Mouse (Mus musculus) myocyte (in vitro differentiated cells): ENCODE measurements around the gene Eml6. TPM values are rescaled to one million over a fixed set of nuclear protein-coding genes. Genes with fewer than 3 reads are reported as not detected.

ENCODE experiments used
- H3K27me3 ChIP-seq: one replicate; pipeline ENCODE4 v1.6.1; 2011; ENCODE audit not compliant: control insufficient read depth, insufficient read depth, insufficient read length
- H3K36me3 ChIP-seq: one replicate; pipeline ENCODE4 v1.6.1; 2011; ENCODE audit not compliant: control insufficient read depth, insufficient read depth
- H3K4me2 ChIP-seq: one replicate; pipeline ENCODE4 v1.6.1; 2011; ENCODE audit warnings: low read depth, control low read depth
- H3K4me3 ChIP-seq: one replicate; pipeline ENCODE4 v1.5.1; 2011; ENCODE audit warnings: mild to moderate bottlenecking, control low read depth, moderate library complexity
- H3K79me2 ChIP-seq: one replicate; pipeline ENCODE4 v1.6.1; 2011; ENCODE audit not compliant: control insufficient read depth, insufficient read depth
- H3ac ChIP-seq: one replicate; pipeline ENCODE4 v1.6.1; 2011; ENCODE audit not compliant: control insufficient read depth, insufficient read length
- CEBPB ChIP-seq: IDR thresholded peaks from 2 replicates; pipeline ENCODE4 v1.6.1; 2011; ENCODE audit warnings: mild to moderate bottlenecking, moderate library complexity; ENCODE audit not compliant: poor library complexity, insufficient read depth, severe bottlenecking
- E2F4 ChIP-seq: IDR thresholded peaks from one replicate; pipeline ENCODE4 v1.6.1; 2011; ENCODE audit warnings: mild to moderate bottlenecking, control low read depth, moderate library complexity; ENCODE audit not compliant: insufficient read depth
- MAX ChIP-seq: IDR thresholded peaks from one replicate; pipeline ENCODE4 v1.6.1; 2011; ENCODE audit warnings: low read depth, mild to moderate bottlenecking, control low read depth
- MYOD1 ChIP-seq, 3 experiments: IDR thresholded peaks; one replicate each; pipeline ENCODE4 v1.6.1; 2011; ENCODE audit warnings: control low read depth in 2 of 3, low read depth in 2 of 3, mild to moderate bottlenecking in 2 of 3, moderate library complexity in 1 of 3; ENCODE audit not compliant: insufficient read length in 2 of 3, control insufficient read depth in 1 of 3
- MYOG ChIP-seq, 3 experiments: IDR thresholded peaks; one replicate each; pipeline ENCODE4 v1.6.1; 2011; ENCODE audit warnings: control low read depth in 2 of 3, low read depth in 2 of 3, mild to moderate bottlenecking in 2 of 3; ENCODE audit not compliant: insufficient read length in 2 of 3, control insufficient read depth in 1 of 3, insufficient read depth in 1 of 3
- POLR2A ChIP-seq: IDR thresholded peaks from one replicate; pipeline ENCODE4 v1.6.1; 2011; ENCODE audit warnings: low read depth, mild to moderate bottlenecking, control low read depth, moderate library complexity; ENCODE audit not compliant: insufficient read length
- POLR2AphosphoS2 ChIP-seq: IDR thresholded peaks from one replicate; pipeline ENCODE4 v1.6.1; 2011; ENCODE audit warnings: low read depth, control low read depth; ENCODE audit not compliant: insufficient read length
- REST ChIP-seq: IDR thresholded peaks from one replicate; pipeline ENCODE4 v1.6.1; 2011; ENCODE audit warnings: mild to moderate bottlenecking, control low read depth, moderate library complexity; ENCODE audit not compliant: insufficient read depth, insufficient read length
- SRF ChIP-seq: IDR thresholded peaks from one replicate; pipeline ENCODE4 v1.6.1; 2011; ENCODE audit warnings: low read depth; ENCODE audit not compliant: control insufficient read depth, insufficient read length
- TCF12 ChIP-seq: IDR thresholded peaks from one replicate; pipeline ENCODE4 v1.6.1; 2011; ENCODE audit warnings: mild to moderate bottlenecking, control low read depth; ENCODE audit not compliant: poor library complexity, insufficient read depth, severe bottlenecking
- TCF3 ChIP-seq: IDR thresholded peaks from one replicate; pipeline ENCODE4 v1.6.1; 2011; ENCODE audit warnings: low read depth, control low read depth; ENCODE audit not compliant: insufficient read length
- USF1 ChIP-seq: IDR thresholded peaks from one replicate; pipeline ENCODE4 v1.6.1; 2011; ENCODE audit warnings: low read depth, mild to moderate bottlenecking, control low read depth, moderate library complexity
- polyA plus RNA-seq: library from polyadenylated mRNA; unstranded; fragments of >200 nt; fragmentation: generic; extraction: Trizol; gene quantifications from one replicate; pipeline ENCODE4 v1.2.1, GENCODE M21; 2012; ENCODE audit warnings: missing spikeins

The Eml6 gene
- polyA plus RNA-seq, 1 experiment = 0.41 TPM

GRCm38 (mm10) chr11:29823141-29823540 lies 202.7 kb downstream of the Eml6 start:
- no peaks in the 10 kb centered on the region for H3K36me3 ChIP-seq
- no peak overlapping the region for H3ac ChIP-seq
- no peaks in the 10 kb centered on the region for H3K27me3 ChIP-seq
- TF ChIP-seq TCF3 (no peak), MAX (no peak), USF1 (no peak), MYOG (IDR thresholded peaks at IDR 0.05; ENCODE audit: control insufficient read depth in 1 of 3, insufficient read depth in 1 of 3, insufficient read length in 2 of 3, low read depth in 2 of 3) (no peak), CEBPB (no peak), E2F4 (no peak), TCF12 (no peak), POLR2AphosphoS2 (no peak), POLR2A (no peak), SRF (no peak), MYOD1 (IDR thresholded peaks at IDR 0.05; ENCODE audit: control insufficient read depth in 1 of 3, insufficient read length in 2 of 3, low read depth in 2 of 3) (no peak), REST (no peak)
- H3K79me2 ChIP-seq = no peaks in the 10 kb centered on the region
- no peak overlapping the region for H3K4me2 ChIP-seq
- H3K4me3 ChIP-seq = no peak overlapping the region

- Histone ChIP-seq H3K79me2 (no peaks in the 10 kb centered on the region), H3ac (no peak overlapping the region), H3K36me3 (no peaks in the 10 kb centered on the region), H3K4me3 (no peak overlapping the region), H3K27me3 (no peaks in the 10 kb centered on the region), H3K4me2 (no peak overlapping the region)
- TF ChIP-seq POLR2A (no peak), TCF12 (no peak), MYOG (IDR thresholded peaks at IDR 0.05; ENCODE audit: control insufficient read depth in 1 of 3, insufficient read depth in 1 of 3, insufficient read length in 2 of 3, low read depth in 2 of 3) (no peak), POLR2AphosphoS2 (no peak), CEBPB (no peak), MYOD1 (IDR thresholded peaks at IDR 0.05; ENCODE audit: control insufficient read depth in 1 of 3, insufficient read length in 2 of 3, low read depth in 2 of 3) (no peak), MAX (no peak), SRF (no peak), REST (no peak), TCF3 (no peak), USF1 (no peak), E2F4 (no peak)
Measured at GRCm38 (mm10) chr11:29815670-29816069, 210.2 kb downstream of the Eml6 start.

GRCm38 (mm10) chr11:29815261-29815660 lies 210.6 kb downstream of the Eml6 start:
- no peaks in the 10 kb centered on the region for H3K36me3 ChIP-seq
- no peak for TF ChIP-seq CEBPB
- no peak for TF ChIP-seq MYOG (IDR thresholded peaks at IDR 0.05; ENCODE audit: control insufficient read depth in 1 of 3, insufficient read depth in 1 of 3, insufficient read length in 2 of 3, low read depth in 2 of 3)
- TF ChIP-seq POLR2A = no peak
- no peak for TF ChIP-seq SRF
- no peak for TF ChIP-seq TCF12
- TF ChIP-seq MYOD1 (IDR thresholded peaks at IDR 0.05; ENCODE audit: control insufficient read depth in 1 of 3, insufficient read length in 2 of 3, low read depth in 2 of 3) = no peak
- no peak for TF ChIP-seq USF1
- TF ChIP-seq REST = no peak
- no peak for TF ChIP-seq POLR2AphosphoS2
- TF ChIP-seq E2F4 = no peak
- no peak for TF ChIP-seq MAX
- no peak for TF ChIP-seq TCF3
- no peak overlapping the region for H3K4me3 ChIP-seq
- H3ac ChIP-seq = no peak overlapping the region
- H3K4me2 ChIP-seq = no peak overlapping the region
- H3K79me2 ChIP-seq = no peaks in the 10 kb centered on the region
- H3K27me3 ChIP-seq = no peaks in the 10 kb centered on the region

GRCm38 (mm10) chr11:29813267-29813666 lies 212.6 kb downstream of the Eml6 start:
- Histone ChIP-seq H3K27me3 (no peaks in the 10 kb centered on the region), H3K4me3 (no peak overlapping the region), H3K79me2 (no peaks in the 10 kb centered on the region), H3K4me2 (no peak overlapping the region), H3K36me3 (no peaks in the 10 kb centered on the region), H3ac (no peak overlapping the region)
- no peak for TF ChIP-seq POLR2AphosphoS2
- no peak for TF ChIP-seq MYOD1 (IDR thresholded peaks at IDR 0.05; ENCODE audit: control insufficient read depth in 1 of 3, insufficient read length in 2 of 3, low read depth in 2 of 3)
- no peak for TF ChIP-seq USF1
- TF ChIP-seq TCF3 = no peak
- no peak for TF ChIP-seq REST
- TF ChIP-seq E2F4 = no peak
- no peak for TF ChIP-seq TCF12
- no peak for TF ChIP-seq MYOG (IDR thresholded peaks at IDR 0.05; ENCODE audit: control insufficient read depth in 1 of 3, insufficient read depth in 1 of 3, insufficient read length in 2 of 3, low read depth in 2 of 3)
- TF ChIP-seq SRF = no peak
- TF ChIP-seq POLR2A = no peak
- TF ChIP-seq MAX = no peak
- no peak for TF ChIP-seq CEBPB

GRCm38 (mm10) chr11:29812475-29812874 lies 213.4 kb downstream of the Eml6 start:
- Histone ChIP-seq H3ac (no peak overlapping the region), H3K4me3 (no peak overlapping the region), H3K27me3 (no peaks in the 10 kb centered on the region), H3K36me3 (no peaks in the 10 kb centered on the region), H3K79me2 (no peaks in the 10 kb centered on the region), H3K4me2 (no peak overlapping the region)
- no peak for TF ChIP-seq TCF3
- no peak for TF ChIP-seq MYOD1 (IDR thresholded peaks at IDR 0.05; ENCODE audit: control insufficient read depth in 1 of 3, insufficient read length in 2 of 3, low read depth in 2 of 3)
- TF ChIP-seq POLR2A = no peak
- no peak for TF ChIP-seq TCF12
- no peak for TF ChIP-seq MYOG (IDR thresholded peaks at IDR 0.05; ENCODE audit: control insufficient read depth in 1 of 3, insufficient read depth in 1 of 3, insufficient read length in 2 of 3, low read depth in 2 of 3)
- no peak for TF ChIP-seq E2F4
- no peak for TF ChIP-seq POLR2AphosphoS2
- TF ChIP-seq REST = no peak
- no peak for TF ChIP-seq SRF
- TF ChIP-seq MAX = no peak
- no peak for TF ChIP-seq USF1
- TF ChIP-seq CEBPB = no peak
